Mouse (Mus musculus): ENCODE data around the gene Rps6ka2.

DNA sequence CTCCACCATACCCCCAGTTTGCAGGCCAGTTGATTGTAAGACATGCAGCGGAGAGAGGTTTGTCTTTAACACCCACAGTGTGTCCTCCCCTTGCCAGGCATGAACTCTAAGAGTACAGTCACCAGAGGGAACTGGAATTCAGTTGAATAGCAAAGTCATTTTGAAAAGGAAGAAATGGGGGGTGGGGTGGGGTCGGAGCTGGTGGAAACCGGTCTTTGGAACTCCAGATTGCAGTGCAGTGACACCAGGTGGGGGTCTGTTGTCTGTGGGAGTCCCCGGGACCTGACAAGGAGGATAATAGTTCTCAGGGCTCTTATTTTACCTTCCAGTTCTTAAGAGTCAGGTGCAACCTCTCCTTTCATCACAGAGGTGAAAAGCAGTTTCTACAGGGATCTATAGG, 70.6 kb downstream of the Rps6ka2 start:
- TF ChIP-seq POLR2A (IDR thresholded peaks at IDR 0.05; ENCODE audit: insufficient read depth, low read depth, low read length) (no peak), CTCF (IDR thresholded peaks at IDR 0.05; ENCODE audit: insufficient read depth, low read depth, low read length) (no peak)

All from olfactory bulb, adult 2 months (tissue).